Mouse (Mus musculus): Measurements from ENCODE around the gene Armc3.

DNA sequence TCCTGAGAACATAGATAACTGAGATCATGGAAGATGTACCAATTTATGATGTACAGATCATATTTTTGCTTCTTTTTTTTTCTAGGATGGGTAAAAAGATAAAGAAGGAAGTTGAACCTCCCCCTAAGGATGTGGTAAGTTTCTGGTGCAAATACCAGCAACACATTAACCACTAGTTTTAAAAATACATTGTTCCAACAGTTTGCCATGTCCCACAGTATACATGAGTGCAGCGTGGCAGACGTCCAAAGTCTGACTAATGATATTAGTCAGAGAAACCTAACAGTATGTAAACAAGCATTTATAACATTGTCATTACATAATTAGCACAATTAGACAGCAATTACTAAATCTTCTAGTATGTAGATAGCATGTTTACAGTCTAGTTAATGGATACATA lies 2.6 kb downstream of the Armc3 start:
- TF ChIP-seq CTCF (IDR thresholded peaks at IDR 0.05; ENCODE audit: control insufficient read depth, insufficient read depth, insufficient read length) (no peak), MYOG (IDR thresholded peaks at IDR 0.05; ENCODE audit: control insufficient read depth, extremely low read depth, insufficient read length) (no peak), MYOD1 (IDR thresholded peaks at IDR 0.05; ENCODE audit: control insufficient read depth, insufficient read length, low read depth) (no peak), CEBPB (IDR thresholded peaks at IDR 0.05; ENCODE audit: low read depth) (peak; percentile 4)

All from C2C12 (cell line).